ENCODE assay signal across 1 mouse cellular context in the genomic region with DNA sequence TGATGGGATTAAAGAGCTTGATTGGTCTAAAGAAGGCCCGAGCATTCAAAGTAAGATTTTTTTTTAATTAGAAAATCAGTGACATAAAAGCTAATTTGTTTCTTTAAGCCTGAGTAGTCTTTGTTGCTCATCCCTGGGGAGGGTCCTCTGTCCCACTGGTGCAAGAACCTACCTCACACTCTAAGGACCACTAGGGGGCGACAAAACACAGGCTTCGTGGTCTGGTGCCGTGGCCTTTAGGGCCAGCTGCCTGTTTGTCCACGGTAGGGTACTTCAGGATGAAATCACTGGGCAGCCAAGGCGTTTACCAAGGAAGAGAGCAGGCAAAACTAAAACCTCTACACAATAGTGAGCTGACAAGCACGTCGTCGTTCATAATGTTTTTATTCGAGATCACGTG.
TF ChIP-seq lines count a peak whose summit lies in the region.

No protein-coding gene starts in this region.

TF ChIP-seq in CH12.LX, 34 proteins besides CTCF, POLR2A, EP300 and RAD21 (continued from another document):
- TF ChIP-seq NELFE (IDR thresholded peaks at IDR 0.05; ENCODE audit: low read depth, low read length) (peak; percentile 29; the same call in 1 of the 2 replicates), ZNF384 (IDR thresholded peaks at IDR 0.05; ENCODE audit: low read depth, low read length) (no peak), TCF12 (IDR thresholded peaks at IDR 0.05; ENCODE audit: low read depth, low read length) (0 out of 2 replicates have a peak, but pooled peaks have one; percentile 46), MAFK (IDR thresholded peaks at IDR 0.05; ENCODE audit: insufficient replicate concordance, low read length) (no peak)
